Mouse (Mus musculus) intestine, embryonic 14.5 days (tissue): Measurements from ENCODE around the gene Rad23b. TPM values are rescaled to one million over a fixed set of nuclear protein-coding genes. Genes with fewer than 3 reads are reported as not detected.
"Not testable (repeated sequence)": the region's sequence is repeated elsewhere in the genome, so short reads cannot be mapped to it uniquely, and the experiment has no call there.

Experiments used
- ATAC-seq: fragments of 200-750 bp; cut with Nextera tagmentation; replicated peaks from 2 replicates; pipeline ENCODE4 v1.8.0; 2017; ENCODE audit warnings: low read depth, moderate number of reproducible peaks, moderate TSS enrichment, moderate library complexity; ENCODE audit not compliant: low FRiP score, low TSS enrichment
- DNase-seq: peaks from one replicate; pipeline ENCODE4 v3.0.0-alpha.2; 2018; ENCODE audit warnings: low spot score
- H3K27ac ChIP-seq: fragments of 300-500 bp; sonication (generic); 2 replicates; pipeline ENCODE4 v1.5.1; 2014; ENCODE audit warnings: low read depth, mild to moderate bottlenecking, control low read depth
- H3K27me3 ChIP-seq: fragments of 300-500 bp; sonication (generic); replicated peaks from 2 replicates; pipeline ENCODE4 v1.6.1; 2014; ENCODE audit warnings: low read length, control low read depth; ENCODE audit not compliant: control insufficient read depth, insufficient read depth
- H3K36me3 ChIP-seq: fragments of 300-500 bp; sonication (generic); 2 replicates; pipeline ENCODE4 v1.6.1; 2014; ENCODE audit warnings: low read length, control low read depth; ENCODE audit not compliant: control insufficient read depth, insufficient read depth
- H3K4me1 ChIP-seq: fragments of 300-500 bp; sonication (generic); replicated peaks from 2 replicates; pipeline ENCODE4 v1.6.1; 2014; ENCODE audit warnings: low read length, control low read depth, mixed read lengths; ENCODE audit not compliant: control insufficient read depth, insufficient read depth
- H3K4me2 ChIP-seq: fragments of 300-500 bp; sonication (generic); 2 replicates; pipeline ENCODE4 v1.6.1; 2014; ENCODE audit warnings: low read length
- H3K4me3 ChIP-seq: fragments of 300-500 bp; sonication (generic); 2 replicates; pipeline ENCODE4 v1.5.1; 2014; ENCODE audit warnings: low read depth, low read length, control low read depth, mixed read lengths
- H3K9ac ChIP-seq: fragments of 300-500 bp; sonication (generic); 2 replicates; pipeline ENCODE4 v1.6.1; 2014; ENCODE audit warnings: mild to moderate bottlenecking, low read length
- H3K9me3 ChIP-seq: fragments of 300-500 bp; sonication (generic); 2 replicates; pipeline ENCODE4 v1.6.1; 2016; ENCODE audit warnings: low read length, control low read depth; ENCODE audit not compliant: control insufficient read depth
- WGBS: fragments of 180-500 bp; shearing (Covaris S2); extraction: QIAGEN DNeasy Blood & Tissue Kit; methylation state at CpG from one replicate; pipeline ENCODE4 v1.1.7; 2014; 5-methylcytosine and 5-hydroxymethylcytosine counted together
- polyA plus RNA-seq: library from polyadenylated mRNA; unstranded; fragments of >200 nt; fragmentation: Nextera tagmentation; extraction: Ambion mirVana; gene quantifications from 2 replicates; pipeline ENCODE4 v1.2.1, GENCODE M21; 2014

Gene Rad23b
- polyA plus RNA-seq, 1 experiment from 2014 or later, result 70.6 TPM

GRCm38 (mm10) chr4:55328928-55329327 is 20.9 kb upstream of the Rad23b start:
- not testable (repeated sequence) for H3K9ac ChIP-seq, H3K27me3 ChIP-seq, DNase-seq, H3K4me1 ChIP-seq, ATAC-seq, H3K36me3 ChIP-seq, H3K4me2 ChIP-seq, H3K4me3 ChIP-seq, H3K27ac ChIP-seq, H3K9me3 ChIP-seq
- 97% methylated on average over 6 of the region's 7 CpGs for WGBS

- Histone ChIP-seq H3K4me3 (no peak overlapping the region), H3K27ac (no peak overlapping the region), H3K9ac (no peak overlapping the region), H3K27me3 (no peaks in the 10 kb centered on the region), H3K36me3 (no peaks in the 10 kb centered on the region), H3K4me1 (no peaks in the 10 kb centered on the region), H3K4me2 (no peak overlapping the region), H3K9me3 (no peaks in the 10 kb centered on the region)
- no peak for ATAC-seq
- WGBS, result 66% methylated on average over 8 of the region's 8 CpGs
- DNase-seq, result no peak
Observed at GRCm38 (mm10) chr4:55329621-55330346, 20.1 kb upstream of the Rad23b start.

- Histone ChIP-seq H3K36me3 (no peaks in the 10 kb centered on the region), H3K4me3 (no peak overlapping the region), H3K9ac (no peak overlapping the region), H3K4me2 (no peak overlapping the region), H3K27me3 (no peaks in the 10 kb centered on the region), H3K27ac (no peak overlapping the region), H3K9me3 (no peaks in the 10 kb centered on the region), H3K4me1 (no peaks in the 10 kb centered on the region)
- 67% methylated on average over 5 of the region's 5 CpGs for WGBS
- ATAC-seq, result no peak
- no peak for DNase-seq
Observed at GRCm38 (mm10) chr4:55335030-55335770, 14.6 kb upstream of the Rad23b start.

- no peaks in the 10 kb centered on the region for H3K4me1 ChIP-seq
- no peak for DNase-seq
- H3K4me3 ChIP-seq, result no peak overlapping the region
- no peaks in the 10 kb centered on the region for H3K27me3 ChIP-seq
- ATAC-seq, result no peak
- H3K27ac ChIP-seq, result no peak overlapping the region
- 80% methylated on average over 1 of the region's 1 CpGs for WGBS
- H3K4me2 ChIP-seq, result no peak overlapping the region
- H3K9me3 ChIP-seq, result no peaks in the 10 kb centered on the region
- H3K9ac ChIP-seq, result no peak overlapping the region
- no peaks in the 10 kb centered on the region for H3K36me3 ChIP-seq
Observed at GRCm38 (mm10) chr4:55338905-55339304, 10.9 kb upstream of the Rad23b start.

GRCm38 (mm10) chr4:55339388-55339787 is 10.5 kb upstream of the Rad23b start:
- no peak overlapping the region for H3K4me2 ChIP-seq
- ATAC-seq (no peak), DNase-seq (no peak)
- H3K9ac ChIP-seq, result no peak overlapping the region
- H3K27ac ChIP-seq, result no peak overlapping the region
- WGBS, result 67% methylated on average over 4 of the region's 4 CpGs
- H3K36me3 ChIP-seq, result no peaks in the 10 kb centered on the region
- no peaks in the 10 kb centered on the region for H3K9me3 ChIP-seq
- H3K4me3 ChIP-seq, result no peak overlapping the region
- H3K27me3 ChIP-seq, result no peaks in the 10 kb centered on the region
- H3K4me1 ChIP-seq, result no peaks in the 10 kb centered on the region

- WGBS, result 97% methylated on average over 1 of the region's 1 CpGs
- no peak overlapping the region for H3K9ac ChIP-seq
- H3K27ac ChIP-seq, result no peak overlapping the region
- no peak overlapping the region for H3K4me2 ChIP-seq
- no peaks in the 10 kb centered on the region for H3K4me1 ChIP-seq
- no peaks in the 10 kb centered on the region for H3K36me3 ChIP-seq
- no peak overlapping the region for H3K4me3 ChIP-seq
- no peaks in the 10 kb centered on the region for H3K27me3 ChIP-seq
- ATAC-seq (no peak), DNase-seq (no peak)
- no peaks in the 10 kb centered on the region for H3K9me3 ChIP-seq
Observed at GRCm38 (mm10) chr4:55341797-55342196, 8.0 kb upstream of the Rad23b start.

GRCm38 (mm10) chr4:55342602-55343001 is 7.2 kb upstream of the Rad23b start:
- no peak overlapping the region for H3K4me3 ChIP-seq
- no peaks in the 10 kb centered on the region for H3K27me3 ChIP-seq
- WGBS, result 92% methylated on average over 5 of the region's 5 CpGs
- ATAC-seq (no peak), DNase-seq (no peak)
- H3K4me1 ChIP-seq, result no peaks in the 10 kb centered on the region
- H3K9me3 ChIP-seq, result no peaks in the 10 kb centered on the region
- H3K9ac ChIP-seq, result no peak overlapping the region
- no peak overlapping the region for H3K27ac ChIP-seq
- no peak overlapping the region for H3K4me2 ChIP-seq
- no peaks in the 10 kb centered on the region for H3K36me3 ChIP-seq

- no peaks in the 10 kb centered on the region for H3K27me3 ChIP-seq
- no peak overlapping the region for H3K27ac ChIP-seq
- DNase-seq (no peak), ATAC-seq (no peak)
- no peak overlapping the region for H3K4me3 ChIP-seq
- no peaks in the 10 kb centered on the region for H3K4me1 ChIP-seq
- no peak overlapping the region for H3K9ac ChIP-seq
- H3K4me2 ChIP-seq, result no peak overlapping the region
- no peaks in the 10 kb centered on the region for H3K9me3 ChIP-seq
- no peaks in the 10 kb centered on the region for H3K36me3 ChIP-seq
- WGBS, result 94% methylated on average over 3 of the region's 3 CpGs
Observed at GRCm38 (mm10) chr4:55343287-55343686, 6.6 kb upstream of the Rad23b start.
